Mouse (Mus musculus) stomach, embryonic 15.5 days (tissue): ENCODE data around the gene Slc25a39. TPM values are rescaled to one million over a fixed set of nuclear protein-coding genes. Genes with fewer than 3 reads are reported as not detected.

ENCODE experiments used
- ATAC-seq: fragments of 200-750 bp; cut with Nextera tagmentation; 2 replicates; pipeline ENCODE4 v1.8.0; 2017; ENCODE audit warnings: low read depth, moderate number of reproducible peaks, moderate TSS enrichment; ENCODE audit not compliant: insufficient read depth, low FRiP score
- H3K27ac ChIP-seq: fragments of 300-500 bp; sonication (generic); 2 replicates; pipeline ENCODE4 v1.5.1; 2015; ENCODE audit warnings: mild to moderate bottlenecking, inconsistent platforms
- H3K27me3 ChIP-seq: fragments of 300-500 bp; sonication (generic); replicated peaks from 2 replicates; pipeline ENCODE4 v1.6.1; 2015; ENCODE audit warnings: inconsistent platforms
- H3K36me3 ChIP-seq: fragments of 300-500 bp; sonication (generic); 2 replicates; pipeline ENCODE4 v1.6.1; 2015; ENCODE audit warnings: inconsistent platforms
- H3K4me1 ChIP-seq: fragments of 300-500 bp; sonication (generic); 2 replicates; pipeline ENCODE4 v1.6.1; 2015; ENCODE audit warnings: inconsistent platforms
- H3K4me2 ChIP-seq: fragments of 300-500 bp; sonication (generic); 2 replicates; pipeline ENCODE4 v1.6.1; 2015; ENCODE audit warnings: mild to moderate bottlenecking, inconsistent platforms
- H3K4me3 ChIP-seq: fragments of 300-500 bp; sonication (generic); replicated peaks from 2 replicates; pipeline ENCODE4 v1.5.1; 2015; ENCODE audit warnings: inconsistent platforms
- H3K9ac ChIP-seq: fragments of 300-500 bp; sonication (generic); 2 replicates; pipeline ENCODE4 v1.6.1; 2015; ENCODE audit warnings: inconsistent platforms
- H3K9me3 ChIP-seq: fragments of 300-500 bp; sonication (generic); 2 replicates; pipeline ENCODE4 v1.6.1; 2016; ENCODE audit warnings: inconsistent platforms
- WGBS: fragments of 180-500 bp; shearing (Covaris S2); methylation state at CpG from one replicate; pipeline ENCODE4 v1.1.7; 2015; 5-methylcytosine and 5-hydroxymethylcytosine counted together
- microRNA-seq: library from miRNA; unstranded; fragments of <30 nt; microRNA quantifications from one replicate; pipeline ENCODE4, GENCODE M21; 2016
- polyA plus RNA-seq: library from polyadenylated mRNA; unstranded; fragments of >200 nt; fragmentation: Nextera tagmentation; extraction: Ambion mirVana; gene quantifications from 2 replicates; pipeline ENCODE4 v1.2.1, GENCODE M21; 2015

Slc25a39 gene
- polyA plus RNA-seq, 1 experiment from 2014 or later = 259 TPM

- no peak overlapping the region for H3K4me2 ChIP-seq
These were observed 49.4 kb downstream of the Slc25a39 start for GRCm38 (mm10) chr11:102358365-102358764.

GRCm38 (mm10) chr11:102356636-102357350 lies 51.0 kb downstream of the Slc25a39 start:
- 67% methylated on average over 31 of the region's 31 CpGs for WGBS
- no peaks in the 10 kb centered on the region; the same call in 1 of the 2 replicates for H3K27me3 ChIP-seq
- no peaks in the 10 kb centered on the region for H3K4me1 ChIP-seq
- no peaks in the 10 kb centered on the region for H3K36me3 ChIP-seq
- H3K9me3 ChIP-seq = no peaks in the 10 kb centered on the region
- no peak overlapping the region for H3K4me3 ChIP-seq
- no peak for ATAC-seq
- H3K9ac ChIP-seq = no peak overlapping the region
- no peak overlapping the region for H3K27ac ChIP-seq
- no peak overlapping the region for H3K4me2 ChIP-seq

More at GRCm38 (mm10) chr11:102358365-102358764, 49.4 kb downstream of the Slc25a39 start:
- Histone ChIP-seq H3K4me1 (no peaks in the 10 kb centered on the region), H3K4me3 (no peak overlapping the region), H3K27me3 (no peaks in the 10 kb centered on the region; the same call in 1 of the 2 replicates), H3K27ac (no peak overlapping the region), H3K36me3 (no peaks in the 10 kb centered on the region), H3K9ac (no peak overlapping the region), H3K9me3 (no peaks in the 10 kb centered on the region)
- no peak for ATAC-seq
- 66% methylated on average over 10 of the region's 10 CpGs for whole genome bisulfite sequencing

DNA sequence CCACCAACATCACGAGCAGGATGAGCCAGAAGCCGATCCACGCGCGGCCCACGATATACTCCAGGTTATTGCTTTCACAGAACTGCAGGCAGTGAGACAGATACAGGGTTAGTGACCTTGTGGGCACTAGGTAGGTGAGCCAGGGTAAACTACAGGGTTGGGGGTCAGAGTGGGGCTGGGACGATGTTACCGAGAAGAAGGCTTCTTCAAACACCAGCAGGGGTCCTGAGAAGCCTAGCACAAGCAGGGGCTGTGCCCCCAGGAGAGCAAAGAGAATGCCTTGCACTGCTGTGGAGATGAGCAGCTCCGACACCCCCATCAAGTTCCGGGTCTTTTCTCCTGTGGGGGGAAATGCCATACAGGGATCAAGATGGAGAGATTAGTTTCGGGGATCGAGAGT lies 51.6 kb downstream of the Slc25a39 start:
- Histone ChIP-seq H3K4me2 (no peak overlapping the region), H3K9ac (no peak overlapping the region), H3K27me3 (no peaks in the 10 kb centered on the region; the same call in 1 of the 2 replicates), H3K4me1 (no peaks in the 10 kb centered on the region), H3K4me3 (no peak overlapping the region), H3K9me3 (no peaks in the 10 kb centered on the region), H3K27ac (no peak overlapping the region), H3K36me3 (no peaks in the 10 kb centered on the region)
- 77% methylated on average over 12 of the region's 12 CpGs for WGBS
- ATAC-seq = no peak

DNA sequence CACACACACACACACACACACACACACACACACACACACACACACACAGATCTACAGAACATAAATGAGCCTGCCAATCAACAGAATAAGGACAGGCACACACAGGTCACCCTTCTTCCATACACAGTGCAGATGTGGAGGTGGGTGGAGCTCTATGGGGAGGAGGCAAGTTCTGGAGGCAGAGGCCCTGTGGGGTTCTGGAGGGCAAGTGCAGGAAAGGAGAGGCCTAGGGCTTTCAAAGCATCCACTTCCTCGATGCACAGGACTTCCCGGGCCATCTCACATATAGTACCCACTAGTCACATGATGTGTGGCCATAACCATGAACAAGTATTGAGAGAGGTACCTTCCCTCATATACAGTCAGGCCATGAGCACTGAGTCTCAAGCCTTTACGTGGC lies 52.2 kb downstream of the Slc25a39 start:
- 65% methylated on average over 3 of the region's 3 CpGs for WGBS

DNA sequence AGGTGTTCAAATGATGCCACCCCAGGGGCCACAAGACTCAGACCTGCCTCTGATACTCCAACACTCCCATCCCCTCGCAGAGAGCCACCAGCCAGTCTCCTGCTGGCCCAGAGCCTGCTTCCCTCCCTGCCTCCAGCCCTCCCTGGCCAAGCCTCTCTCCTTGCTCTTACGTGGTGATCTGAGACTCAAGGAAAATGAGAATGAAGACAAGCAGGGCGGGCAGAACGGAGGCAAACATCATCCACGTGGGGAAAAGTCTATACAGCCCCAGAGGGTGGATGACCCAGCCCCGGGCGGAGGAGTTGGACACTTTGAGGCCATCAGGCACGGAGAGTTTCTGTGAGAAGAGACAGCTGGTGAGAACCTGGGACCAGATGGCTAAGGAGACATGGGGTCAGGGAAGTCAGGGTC lies 54.7 kb downstream of the Slc25a39 start:
- Histone ChIP-seq H3K4me2 (no peak overlapping the region), H3K4me1 (no peaks in the 10 kb centered on the region), H3K9ac (no peak overlapping the region), H3K27me3 (no peaks in the 10 kb centered on the region; the same call in 1 of the 2 replicates), H3K4me3 (no peak overlapping the region), H3K27ac (no peak overlapping the region), H3K36me3 (no peaks in the 10 kb centered on the region), H3K9me3 (no peaks in the 10 kb centered on the region)
- ATAC-seq = no peak
- WGBS = 29% methylated on average over 8 of the region's 8 CpGs

More for the DNA sequence above, 52.2 kb downstream of the Slc25a39 start:
- Histone ChIP-seq H3K9ac (no peak overlapping the region), H3K27ac (no peak overlapping the region), H3K4me2 (no peak overlapping the region), H3K36me3 (no peaks in the 10 kb centered on the region), H3K4me1 (no peaks in the 10 kb centered on the region), H3K4me3 (no peak overlapping the region), H3K9me3 (no peaks in the 10 kb centered on the region), H3K27me3 (no peaks in the 10 kb centered on the region; the same call in 1 of the 2 replicates)
- no peak for ATAC-seq

Small RNA genes within 50 kb of the gene (microRNA-seq; reads per million reads assigned to microRNA genes)
- gene Mir6930 = not detected

Other genes starting within 250 kb of the Slc25a39 start
- gene Lsm12, start 222.7 kb downstream of the Slc25a39 start, polyA plus RNA-seq = 110 and 112 TPM in 2 replicates
- gene G6pc3, start 218.3 kb downstream of the Slc25a39 start, polyA plus RNA-seq = 29.6 and 32.1 TPM in 2 replicates
- gene Hdac5, start 177.8 kb downstream of the Slc25a39 start, polyA plus RNA-seq = 68.7 and 71.3 TPM in 2 replicates
- 11.4 and 11.7 TPM in 2 replicates for gene BC030867, start 159.1 kb downstream of the Slc25a39 start, polyA plus RNA-seq
- 0.09 TPM in 1 of 2 replicates, not detected in the other for gene Asb16, start 139.2 kb downstream of the Slc25a39 start, polyA plus RNA-seq
- 47.8 and 51.9 TPM in 2 replicates for gene Tmub2, start 123.0 kb downstream of the Slc25a39 start, polyA plus RNA-seq
- 14.5 and 14.8 TPM in 2 replicates for gene Atxn7l3, start 111.3 kb downstream of the Slc25a39 start, polyA plus RNA-seq
- 82.7 and 83.0 TPM in 2 replicates for gene Ubtf, start 88.2 kb downstream of the Slc25a39 start, polyA plus RNA-seq
- 31.8 and 68.8 TPM in 2 replicates for gene Slc4a1, start 41.7 kb downstream of the Slc25a39 start, polyA plus RNA-seq
- 8.8 and 9.2 TPM in 2 replicates for gene Rundc3a, start 14.5 kb downstream of the Slc25a39 start, polyA plus RNA-seq
- gene Grn, start 22.4 kb upstream of the Slc25a39 start, polyA plus RNA-seq = 155 and 161 TPM in 2 replicates
- 5.5 and 6.1 TPM in 2 replicates for gene Fam171a2, start 39.7 kb upstream of the Slc25a39 start, polyA plus RNA-seq
- gene Itga2b, start 62.2 kb upstream of the Slc25a39 start, polyA plus RNA-seq = 7.3 and 7.8 TPM in 2 replicates
- 47.4 and 51.0 TPM in 2 replicates for gene Gpatch8, start 148.4 kb upstream of the Slc25a39 start, polyA plus RNA-seq
- gene Gm11627, start 171.5 kb upstream of the Slc25a39 start, polyA plus RNA-seq = 19.2 TPM in 2 replicates
- gene Fzd2, start 196.4 kb upstream of the Slc25a39 start, polyA plus RNA-seq = 21.9 and 23.7 TPM in 2 replicates